Mouse (Mus musculus) heart, adult 8-10 months (tissue): ENCODE measurements around the gene S100pbp. TPM values are rescaled to one million over a fixed set of nuclear protein-coding genes. Genes with fewer than 3 reads are reported as not detected.

Experiments used
- DNase-seq: peaks from one replicate; pipeline ENCODE4 v3.0.0; 2022; ENCODE audit warnings: low spot score
- total RNA-seq, 4 experiments: library from RNA; stranded (reverse); gene quantifications; 2 replicates each; pipeline ENCODE4 v1.2.4; 2022

S100pbp gene
- total RNA-seq, 4 experiments from 2014 or later, result 8.2 to 15.2 (median 12.1) TPM

DNA sequence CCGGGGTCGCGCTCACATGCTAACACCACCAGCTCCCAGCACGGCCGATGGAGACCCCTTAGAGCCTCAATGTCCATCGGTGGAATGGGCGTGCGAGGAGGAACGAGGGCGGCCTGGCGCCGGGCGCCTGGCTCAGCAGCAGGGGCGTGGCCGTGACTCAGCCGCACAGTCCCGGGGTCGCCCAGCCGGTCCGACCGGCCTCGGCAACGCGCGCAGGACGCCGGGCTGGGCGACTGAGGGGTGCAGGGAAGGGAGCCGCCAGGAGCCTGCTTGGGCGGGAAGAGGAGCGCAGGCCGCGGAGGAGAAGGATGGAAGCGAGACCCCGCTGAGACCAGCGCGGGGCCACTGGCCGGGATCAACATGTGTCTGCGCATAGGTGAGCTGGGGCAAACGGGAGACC, 84.2 kb downstream of the S100pbp start, which contains the start of gene Tmem54:
Tmem54 (plus strand) TSS at position 193 of the 400 bp plus-strand sequence.
- no peak for DNase-seq

DNA sequence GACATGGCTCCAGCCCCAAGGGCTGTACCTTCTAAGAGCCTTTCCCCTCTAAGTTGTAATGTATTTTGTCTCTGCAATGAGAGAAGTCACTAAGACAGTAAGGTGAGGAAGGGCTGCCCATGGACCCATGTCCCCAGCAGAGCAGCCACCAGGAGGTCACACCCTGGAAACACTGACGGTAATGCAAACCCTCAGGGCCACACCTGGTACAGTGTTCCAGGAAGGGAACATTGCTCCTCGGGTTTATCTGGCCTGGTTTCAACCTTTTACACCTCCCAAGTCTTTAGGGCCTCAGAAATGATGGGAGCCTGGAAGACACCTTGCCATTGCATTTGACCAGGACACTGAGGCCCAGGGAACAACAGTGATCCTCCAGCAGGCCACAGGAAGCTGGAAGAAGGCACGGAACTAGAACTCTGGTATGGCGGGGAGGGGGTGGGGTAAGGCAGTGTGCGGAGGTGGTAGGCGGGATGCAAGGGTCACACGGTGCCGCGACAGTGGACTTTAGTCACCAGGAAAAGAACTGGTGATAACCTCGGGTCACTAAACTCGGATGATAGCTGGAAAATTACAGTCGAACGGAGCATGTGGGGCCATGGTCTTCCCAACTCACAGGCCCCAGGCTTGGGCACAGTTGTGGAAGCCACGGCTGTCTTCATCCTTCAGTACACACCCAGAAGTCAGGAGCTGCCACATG, 87.2 kb downstream of the S100pbp start:
- DNase-seq, result no peak

Other genes starting within 250 kb of the S100pbp start
- 1 to 10 TPM; 2.5 to 5.5 (median 3.2) TPM for gene Azin2, start 227.3 kb downstream of the S100pbp start, total RNA-seq
- gene Ak2, start 197.8 kb downstream of the S100pbp start, total RNA-seq, result 10 to 100 TPM; 58.0 to 66.2 (median 62.3) TPM
- gene Rnf19b, start 131.5 kb downstream of the S100pbp start, total RNA-seq, result 10 to 100 TPM; 26.0 to 30.0 (median 27.7) TPM
- gene Tmem54, start 84.2 kb downstream of the S100pbp start, total RNA-seq, result not detected
- under 1 TPM in 3 of 4 experiments, not detected in 1; 0.22 to 0.44 (median 0.33) TPM for gene Hpca, start 67.7 kb downstream of the S100pbp start, total RNA-seq
- gene Fndc5, start 52.7 kb downstream of the S100pbp start, total RNA-seq, result 100 to 1,000 TPM; 334 to 410 (median 360) TPM
- gene Yars, start within 50 bp of the S100pbp start, total RNA-seq, result 10 to 100 TPM; 24.9 to 35.0 (median 29.2) TPM
- gene C77080, start 71.7 kb upstream of the S100pbp start, total RNA-seq, result 1 to 10 TPM; 2.8 to 4.0 (median 3.2) TPM
- 10 to 100 TPM; 19.5 to 31.7 (median 25.4) TPM for gene Sync, start 97.9 kb upstream of the S100pbp start, total RNA-seq
- 10 to 100 TPM; 57.2 to 73.7 (median 65.6) TPM for gene Rbbp4, start 145.6 kb upstream of the S100pbp start, total RNA-seq
- gene Zbtb8os, start 146.0 kb upstream of the S100pbp start, total RNA-seq, result 10 to 100 TPM; 20.6 to 30.7 (median 27.4) TPM
- gene Zbtb8a, start 188.4 kb upstream of the S100pbp start, total RNA-seq, result 1 to 10 TPM; 2.1 to 3.7 (median 3.1) TPM